Mouse (Mus musculus) common myeloid progenitor, adult 5-6 weeks (primary cell): ENCODE measurements around the gene Pex11a. TPM values are rescaled to one million over a fixed set of nuclear protein-coding genes. Genes with fewer than 3 reads are reported as not detected.

Experiments used
- ATAC-seq: replicated peaks from 2 replicates; pipeline ENCODE4 v1.8.0; 2016; ENCODE audit warnings: low read depth, mild to moderate bottlenecking, moderate TSS enrichment, inconsistent platforms; ENCODE audit not compliant: poor library complexity, severe bottlenecking
- total RNA-seq: library from RNA; stranded (forward); fragments of 200-1000, 187-1606 nt; gene quantifications from 2 replicates; pipeline ENCODE4 v1.2.3, GENCODE M21; 2017

The Pex11a gene
- total RNA-seq, 1 experiment from 2014 or later = 3.1 TPM

DNA sequence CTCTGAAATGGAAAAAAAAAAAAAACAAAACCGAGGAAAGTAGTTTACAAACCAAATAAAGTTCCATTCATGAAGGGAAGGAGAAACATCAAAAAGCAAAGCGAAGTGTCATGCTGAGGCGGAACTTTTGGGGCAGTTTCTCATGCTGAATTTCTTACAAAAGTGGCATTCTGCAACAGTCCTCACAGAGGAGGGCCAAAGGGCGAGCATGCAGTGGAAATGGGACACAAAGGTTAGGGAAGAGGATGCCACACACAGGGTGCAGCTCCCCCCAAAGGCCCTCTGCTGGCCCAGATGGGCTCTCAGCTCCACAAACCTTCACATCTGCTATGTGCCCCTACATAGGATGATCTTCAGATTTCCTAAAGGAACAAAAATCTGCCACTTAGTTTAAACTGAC lies 2.7 kb downstream of the Pex11a start:
- no peak for ATAC-seq

GRCm38 (mm10) chr7:79738913-79739312 lies 4.0 kb downstream of the Pex11a start:
- ATAC-seq = no peak

DNA sequence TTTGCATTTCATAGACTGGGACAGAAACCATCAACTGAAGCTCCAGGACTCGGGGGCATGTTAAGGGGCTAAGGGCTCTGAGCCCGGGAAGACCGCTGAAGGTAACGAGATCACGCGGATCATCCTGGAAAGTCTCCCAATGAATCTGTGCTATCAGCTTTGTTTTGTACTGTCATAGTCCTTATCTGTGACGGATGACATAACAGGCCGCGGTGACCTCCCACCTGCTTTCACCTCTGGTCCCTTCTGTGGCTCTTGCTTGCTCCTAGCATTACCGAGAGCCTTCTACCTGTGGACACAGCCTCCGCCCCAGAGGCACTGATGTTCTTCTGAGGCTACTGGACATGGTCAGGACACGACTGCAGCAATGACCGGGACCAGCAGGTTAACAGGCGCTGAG lies 6.4 kb downstream of the Pex11a start:
- no peak for ATAC-seq

- ATAC-seq = no peak
Measured at GRCm38 (mm10) chr7:79734563-79734962, 8.4 kb downstream of the Pex11a start.

- 0 out of 2 replicates have a peak, but pooled peaks have one; percentile 16 for ATAC-seq
Measured at GRCm38 (mm10) chr7:79732622-79733021, 10.3 kb downstream of the Pex11a start, which contains the start of gene Plin1. Gene Plin1, minus strand, starts transcription at chr7:79732903.

DNA sequence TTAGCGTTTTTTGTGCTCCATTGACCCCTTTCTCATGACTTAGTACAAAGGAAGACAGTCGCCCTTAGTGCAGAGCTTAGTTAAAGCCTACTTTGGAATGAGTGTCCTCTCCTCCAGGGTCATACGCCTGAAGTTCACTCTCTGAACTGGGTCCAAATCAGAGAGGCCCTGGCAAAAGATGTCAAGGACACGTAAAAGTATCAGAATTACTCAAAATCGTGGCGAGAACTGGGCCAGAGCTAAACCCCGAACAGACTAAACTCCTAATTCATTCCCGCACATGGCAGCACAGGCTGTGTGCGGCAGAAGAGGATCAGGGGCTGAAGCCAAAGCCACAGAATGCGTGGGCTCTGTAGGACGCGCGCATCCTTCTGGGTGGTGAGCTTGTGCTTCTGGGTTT lies 11.5 kb downstream of the Pex11a start:
- no peak for ATAC-seq

DNA sequence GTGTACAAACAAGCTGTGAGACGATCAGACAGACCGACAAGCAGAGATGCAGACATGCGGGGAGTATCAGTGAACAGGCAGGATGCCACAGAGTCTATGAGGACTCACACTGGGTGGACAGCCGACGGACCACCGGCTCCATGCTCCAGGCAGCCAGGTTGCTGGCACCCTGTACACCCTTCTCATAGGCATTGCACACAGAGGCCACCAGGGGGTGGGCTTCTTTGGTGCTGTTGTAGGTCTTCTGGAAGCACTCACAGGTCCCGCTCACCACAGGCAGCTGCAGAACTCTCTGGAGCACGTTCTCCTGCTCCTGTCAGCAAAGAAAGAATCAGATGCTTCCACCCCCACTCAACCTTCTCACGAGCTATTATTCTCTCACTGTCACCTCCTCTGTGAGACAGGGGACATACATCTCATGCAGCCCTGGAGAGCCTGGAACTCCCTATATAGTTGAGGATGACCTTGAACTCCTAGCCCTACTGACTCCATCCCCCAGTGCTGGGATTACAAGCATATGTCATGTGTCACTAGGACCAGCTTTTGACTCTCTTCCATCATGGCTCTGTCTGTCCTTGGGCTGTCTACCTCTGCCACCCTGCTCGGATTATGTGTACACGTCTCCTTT lies 13.1 kb downstream of the Pex11a start:
- ATAC-seq = no peak

- peak; percentile 71 for ATAC-seq
Measured at GRCm38 (mm10) chr7:79729169-79729568, 13.8 kb downstream of the Pex11a start.

DNA sequence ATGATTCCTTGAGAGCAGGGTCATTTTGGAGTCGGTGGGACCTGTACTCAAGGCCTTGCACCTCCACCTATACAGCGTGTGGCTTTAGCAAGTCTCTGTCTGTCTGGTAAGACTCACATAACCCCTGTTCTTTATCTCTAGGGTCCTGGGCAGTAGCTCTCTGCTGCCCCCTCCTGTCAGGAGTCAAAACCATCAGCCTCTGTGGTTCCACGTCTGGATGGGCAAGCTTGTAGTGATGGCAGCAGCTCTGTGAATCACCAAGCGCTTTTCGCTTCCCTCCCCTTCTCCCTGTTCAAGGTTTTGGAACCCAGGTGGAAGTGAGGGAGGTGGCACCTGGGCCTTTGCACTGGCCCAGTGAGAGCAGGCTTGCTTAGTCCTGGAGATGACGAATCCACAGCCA lies 14.7 kb downstream of the Pex11a start:
- ATAC-seq = peak; percentile 76

DNA sequence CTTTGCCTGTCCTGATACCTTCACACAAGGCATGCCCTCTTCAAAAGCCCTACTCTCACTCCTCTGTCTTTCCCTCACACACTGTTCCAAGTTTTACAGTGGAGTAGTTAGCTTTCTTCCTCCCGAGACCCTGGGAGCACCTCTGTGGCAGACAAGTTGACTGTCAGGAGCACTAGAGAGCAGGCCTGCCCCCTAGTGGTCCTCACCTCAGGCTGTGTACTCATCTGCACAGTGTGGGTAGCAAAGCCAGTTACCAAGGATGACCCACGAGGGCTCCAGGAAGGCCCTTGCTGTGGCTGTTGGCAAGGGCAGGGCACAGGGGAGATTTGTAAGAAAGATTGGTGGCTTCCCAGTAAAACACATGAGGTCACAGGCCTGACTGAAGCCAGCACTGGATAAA lies 15.8 kb downstream of the Pex11a start:
- peak; percentile 67 for ATAC-seq

GRCm38 (mm10) chr7:79721386-79721977 lies 21.4 kb downstream of the Pex11a start:
- ATAC-seq = peak; percentile 78

- ATAC-seq = peak; percentile 57
Measured at GRCm38 (mm10) chr7:79715187-79715981, 27.5 kb downstream of the Pex11a start, which contains the start of gene Kif7. Gene Kif7, minus strand, starts transcription at chr7:79715720.

DNA sequence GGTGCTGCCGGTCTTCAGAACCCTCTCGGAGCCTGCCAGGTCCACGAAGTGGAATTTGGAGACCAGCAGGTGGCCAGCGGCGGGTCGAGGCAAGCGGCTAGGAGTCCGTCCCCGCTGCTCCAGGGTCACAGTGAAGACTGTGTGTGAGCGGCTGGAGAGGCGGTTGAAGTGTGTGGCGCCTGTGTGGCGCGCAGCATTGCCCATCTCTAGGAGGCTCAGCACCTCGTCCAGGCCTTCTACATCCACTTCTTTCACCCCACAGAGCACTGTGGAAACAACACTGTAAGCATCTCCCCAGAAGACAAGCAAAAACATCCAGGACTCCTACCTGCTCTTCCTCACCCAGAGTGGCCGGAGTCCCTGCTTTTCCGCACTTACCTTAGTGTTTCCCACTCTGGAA lies 32.1 kb downstream of the Pex11a start:
- no peak for ATAC-seq

- peak; percentile 43; the same call in 1 of the 2 replicates for ATAC-seq
Measured at GRCm38 (mm10) chr7:79710130-79710607, 32.8 kb downstream of the Pex11a start.

- no peak for ATAC-seq
Measured at GRCm38 (mm10) chr7:79705210-79705609, 37.7 kb downstream of the Pex11a start.

DNA sequence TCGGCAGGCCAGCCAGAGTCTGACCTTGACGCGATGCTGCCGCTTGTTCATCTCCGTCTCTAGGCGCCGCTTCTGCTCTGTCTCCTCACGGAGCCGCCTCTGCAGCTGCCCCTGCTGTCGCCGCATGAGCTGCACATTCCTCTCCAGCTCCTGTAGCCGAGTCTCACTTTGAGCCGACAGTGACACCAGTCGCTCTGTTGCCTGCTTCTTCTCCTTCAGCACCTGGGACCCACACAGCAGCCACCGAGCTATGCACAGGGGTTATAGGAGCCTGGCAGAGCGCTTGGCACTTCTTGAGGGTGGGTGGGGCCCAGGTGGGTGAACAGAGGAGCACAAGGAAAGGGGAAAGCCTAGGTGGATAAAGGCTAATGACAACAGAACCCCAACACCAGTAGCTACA lies 40.2 kb downstream of the Pex11a start:
- no peak for ATAC-seq

DNA sequence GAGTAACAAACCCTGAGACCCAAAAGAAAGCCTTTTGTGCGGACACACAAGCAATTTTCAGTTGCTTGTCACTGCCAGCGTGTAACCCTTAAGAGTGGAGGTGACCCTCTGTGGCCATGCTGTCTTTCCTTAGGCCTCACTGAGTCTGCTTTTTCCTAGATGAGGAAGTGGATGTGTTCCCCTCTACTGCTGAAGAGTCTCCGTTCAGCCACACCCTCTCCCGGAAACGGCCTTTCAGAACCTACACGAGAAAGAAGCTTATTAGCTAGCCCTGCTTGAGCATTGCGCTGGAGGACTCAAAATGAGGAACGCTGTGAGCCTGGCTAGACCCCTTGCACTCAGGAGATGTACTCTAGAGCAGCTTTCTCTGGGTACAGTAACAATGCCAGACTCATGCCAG lies 46.4 kb downstream of the Pex11a start:
- ATAC-seq = no peak
